Mouse (Mus musculus): ENCODE measurements at regions not wholly inside any gene's neighbourhood (a gene's known extent, or its start where the extent isn't known, plus 50 kb on each side); places are given as distances from the start of the nearest gene placed in this dataset.

DNA sequence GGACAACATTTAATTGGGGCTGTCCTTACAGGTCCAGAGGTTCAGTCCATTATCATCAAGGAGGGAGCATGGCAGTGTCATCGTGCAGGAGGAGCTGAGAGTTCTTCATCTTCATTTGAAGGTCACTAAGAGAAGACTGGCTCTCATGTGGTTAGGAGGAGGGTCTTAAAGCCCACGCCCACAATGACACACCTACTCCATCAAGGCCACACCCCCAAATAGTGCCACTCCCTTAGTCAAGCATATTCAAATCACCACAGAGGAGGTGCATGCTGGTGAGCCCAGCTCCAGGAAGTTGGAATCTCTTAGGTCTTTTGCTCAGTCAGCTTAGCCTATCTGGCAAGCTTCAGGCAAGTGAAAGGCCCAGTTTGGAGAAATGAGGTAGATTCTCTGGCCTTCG, 488.4 kb downstream of the Ajap1 start:
- DNase-seq (ENCODE audit: extremely low read depth), result no peak
- no peak for TF ChIP-seq CHD2 (IDR thresholded peaks at IDR 0.05; ENCODE audit: low read length)
- no peak for TF ChIP-seq TBP (conservative IDR thresholded peaks at IDR 0.05; ENCODE audit: low read depth, low read length)
- TF ChIP-seq ZC3H11A (IDR thresholded peaks at IDR 0.05; ENCODE audit: low read depth, low read length), result no peak
- TF ChIP-seq SMC3 (IDR thresholded peaks at IDR 0.05; ENCODE audit: low read depth, low read length), result no peak
- no peak for TF ChIP-seq MXI1 (IDR thresholded peaks at IDR 0.05; ENCODE audit: low read depth, low read length)
- TF ChIP-seq POLR2AphosphoS2 (IDR thresholded peaks at IDR 0.05; ENCODE audit: low read depth, low read length), result no peak
- no peak for TF ChIP-seq HCFC1 (IDR thresholded peaks at IDR 0.05; ENCODE audit: low read depth, low read length)
- no peak for TF ChIP-seq RAD21 (IDR thresholded peaks at IDR 0.05; ENCODE audit: low read depth, low read length)
- no peak for TF ChIP-seq ETS1 (conservative IDR thresholded peaks at IDR 0.05; ENCODE audit: low read depth, low read length)
- TF ChIP-seq JUN (IDR thresholded peaks at IDR 0.05; ENCODE audit: insufficient read depth, low read depth, low read length), result no peak
- TF ChIP-seq ZKSCAN1 (IDR thresholded peaks at IDR 0.05; ENCODE audit: borderline replicate concordance, low read depth, low read length), result no peak
- no peak for TF ChIP-seq USF2 (conservative IDR thresholded peaks at IDR 0.05; ENCODE audit: low read depth, low read length)
- no peak for TF ChIP-seq TCF12 (IDR thresholded peaks at IDR 0.05; ENCODE audit: low read depth, low read length)
- no peak for TF ChIP-seq KAT2A (IDR thresholded peaks at IDR 0.05; ENCODE audit: insufficient replicate concordance, low read length)
- Histone ChIP-seq H3K79me2 (replicated peaks; ENCODE audit: control insufficient read depth, extremely low read depth, insufficient read depth, poor library complexity, severe bottlenecking) (no peaks in the 10 kb centered on the region), H3K27ac (ENCODE audit: insufficient read depth, low read depth) (no peak overlapping the region), H3K9me3 (replicated peaks; ENCODE audit: low read length) (peaks cover 88% of the 10 kb centered on the region), H3K4me2 (ENCODE audit: insufficient read depth, low read depth, poor library complexity, severe bottlenecking) (no peak overlapping the region), H3K9ac (ENCODE audit: insufficient read depth, low read depth) (no peak overlapping the region), H3K36me3 (replicated peaks in 1 of 2; ENCODE audit: control insufficient read depth in 1 of 2, insufficient read depth in 1 of 2, low read length in 1 of 2) (no peaks in the 10 kb centered on the region), H3K4me1 (ENCODE audit: control insufficient read depth in 1 of 2, insufficient read depth in 2 of 2) (no peaks in the 10 kb centered on the region), H3K4me3 (replicated peaks in 1 of 3; ENCODE audit: low read depth in 2 of 3, low read length in 2 of 3, poor library complexity in 1 of 3) (no peak overlapping the region), H3K27me3 (replicated peaks) (no peaks in the 10 kb centered on the region)
- in situ Hi-C loops (cut with MboI; ENCODE audit: low pct_ligation_motif_present, low pct_unique_long_range_greater_than_20kb, low sequenced_read_pairs), result no loop called here
- dilution Hi-C loops (cut with MboI; ENCODE audit: extremely low pct_ligation_motif_present, extremely low pct_unique_long_range_greater_than_20kb, low sequenced_read_pairs), result no loop called here

DNA sequence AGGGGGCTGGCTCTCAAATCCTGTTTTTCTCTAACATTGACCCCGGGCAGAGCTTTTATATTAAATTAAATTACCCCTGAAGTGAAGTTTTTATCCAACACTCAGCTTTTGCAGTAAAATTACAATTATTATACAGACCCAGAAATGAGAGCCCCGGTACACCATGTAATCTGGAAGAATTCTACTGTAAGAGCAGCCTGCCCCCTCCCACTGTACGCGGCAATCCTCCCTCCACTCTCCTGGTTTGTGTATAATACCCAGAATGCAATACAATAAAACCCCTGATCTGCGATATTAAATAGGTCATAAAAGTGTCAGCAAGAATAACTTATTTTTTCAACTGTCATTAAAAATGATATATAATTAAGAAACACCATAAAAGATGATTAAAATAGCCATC, 492.3 kb downstream of the Ajap1 start:
- dilution Hi-C loops (cut with MboI; ENCODE audit: extremely low pct_ligation_motif_present, extremely low pct_unique_long_range_greater_than_20kb, low sequenced_read_pairs), result no loop called here
- Histone ChIP-seq H3K9ac (ENCODE audit: insufficient read depth, low read depth) (no peak overlapping the region), H3K9me3 (replicated peaks; ENCODE audit: low read length) (peaks cover 77% of the 10 kb centered on the region)

More for the DNA sequence above, 492.3 kb downstream of the Ajap1 start:
- Histone ChIP-seq H3K27ac (ENCODE audit: insufficient read depth, low read depth) (no peak overlapping the region), H3K27me3 (replicated peaks) (no peaks in the 10 kb centered on the region), H3K36me3 (replicated peaks in 1 of 2; ENCODE audit: control insufficient read depth in 1 of 2, insufficient read depth in 1 of 2, low read length in 1 of 2) (no peaks in the 10 kb centered on the region), H3K4me3 (replicated peaks in 1 of 3; ENCODE audit: low read depth in 2 of 3, low read length in 2 of 3, poor library complexity in 1 of 3) (no peak overlapping the region), H3K4me1 (ENCODE audit: control insufficient read depth in 1 of 2, insufficient read depth in 2 of 2) (no peaks in the 10 kb centered on the region), H3K79me2 (replicated peaks; ENCODE audit: control insufficient read depth, extremely low read depth, insufficient read depth, poor library complexity, severe bottlenecking) (no peaks in the 10 kb centered on the region), H3K4me2 (ENCODE audit: insufficient read depth, low read depth, poor library complexity, severe bottlenecking) (no peak overlapping the region)
- TF ChIP-seq ETS1 (conservative IDR thresholded peaks at IDR 0.05; ENCODE audit: low read depth, low read length), result no peak
- TF ChIP-seq RAD21 (IDR thresholded peaks at IDR 0.05; ENCODE audit: low read depth, low read length), result no peak
- TF ChIP-seq EP300 (IDR thresholded peaks at IDR 0.05; ENCODE audit: low read length), result no peak
- TF ChIP-seq POLR2AphosphoS2 (IDR thresholded peaks at IDR 0.05; ENCODE audit: low read depth, low read length), result no peak
- TF ChIP-seq TCF12 (IDR thresholded peaks at IDR 0.05; ENCODE audit: low read depth, low read length), result no peak
- TF ChIP-seq MAFK (IDR thresholded peaks at IDR 0.05; ENCODE audit: insufficient replicate concordance, low read length), result no peak
- no peak for TF ChIP-seq MAZ (IDR thresholded peaks at IDR 0.05; ENCODE audit: low read depth, low read length)
- no peak for TF ChIP-seq UBTF (IDR thresholded peaks at IDR 0.05; ENCODE audit: low read depth, low read length)
- TF ChIP-seq TBP (conservative IDR thresholded peaks at IDR 0.05; ENCODE audit: low read depth, low read length), result no peak
- no peak for TF ChIP-seq BHLHE40 (IDR thresholded peaks at IDR 0.05; ENCODE audit: low read depth, low read length)
- no peak for TF ChIP-seq MXI1 (IDR thresholded peaks at IDR 0.05; ENCODE audit: low read depth, low read length)
- no peak for TF ChIP-seq MEF2A (IDR thresholded peaks at IDR 0.05; ENCODE audit: borderline replicate concordance, low read depth, low read length)
- no peak for TF ChIP-seq USF2 (conservative IDR thresholded peaks at IDR 0.05; ENCODE audit: low read depth, low read length)
- TF ChIP-seq ZKSCAN1 (IDR thresholded peaks at IDR 0.05; ENCODE audit: borderline replicate concordance, low read depth, low read length), result no peak
- TF ChIP-seq POLR2A (IDR thresholded peaks at IDR 0.05; ENCODE audit: low read depth, low read length), result no peak
- no peak for TF ChIP-seq CTCF (conservative IDR thresholded peaks at IDR 0.05 in 1 of 2, IDR thresholded peaks at IDR 0.05 in 1 of 2; ENCODE audit: low read depth in 2 of 2, low read length in 2 of 2)
- no peak for TF ChIP-seq CHD2 (IDR thresholded peaks at IDR 0.05; ENCODE audit: low read length)
- TF ChIP-seq PAX5 (IDR thresholded peaks at IDR 0.05; ENCODE audit: low read length), result no peak
- in situ Hi-C loops (cut with MboI; ENCODE audit: low pct_ligation_motif_present, low pct_unique_long_range_greater_than_20kb, low sequenced_read_pairs), result no loop called here
- no peak for DNase-seq (ENCODE audit: extremely low read depth)
